Mouse (Mus musculus) lung, postnatal 36 days (tissue): ENCODE results near the gene Hnrnph1.

Experiments used
- DNase-seq: peaks from one replicate; pipeline ENCODE4 v3.0.0; 2022; ENCODE audit warnings: mixed read lengths

The Hnrnph1 gene

GRCm38 (mm10) chr11:50415563-50416241 lies 38.9 kb downstream of the Hnrnph1 start:
- DNase-seq, result peak; percentile 26

GRCm38 (mm10) chr11:50417856-50418255 lies 41.1 kb downstream of the Hnrnph1 start:
- DNase-seq, result no peak

- DNase-seq, result no peak
Observed at GRCm38 (mm10) chr11:50421461-50421860, 44.7 kb downstream of the Hnrnph1 start.

- peak; percentile 81 for DNase-seq
Observed at GRCm38 (mm10) chr11:50421934-50422780, 45.4 kb downstream of the Hnrnph1 start.

GRCm38 (mm10) chr11:50426056-50426455 lies 49.3 kb downstream of the Hnrnph1 start:
- no peak for DNase-seq

- peak; percentile 92 for DNase-seq
Observed at GRCm38 (mm10) chr11:50430277-50431133, 53.7 kb downstream of the Hnrnph1 start, which contains the start of gene Rufy1. TSS of gene Rufy1 (minus strand) at chr11:50431125.

GRCm38 (mm10) chr11:50431134-50432068 lies 54.6 kb downstream of the Hnrnph1 start:
- peak; percentile 12 for DNase-seq

- no peak for DNase-seq
Observed at GRCm38 (mm10) chr11:50432069-50432440, 55.3 kb downstream of the Hnrnph1 start.

GRCm38 (mm10) chr11:50432896-50433295 lies 56.1 kb downstream of the Hnrnph1 start:
- DNase-seq, result no peak
